Mouse (Mus musculus): ENCODE measurements around the gene Gm7029. TPM values are rescaled to one million over a fixed set of nuclear protein-coding genes. Genes with fewer than 3 reads are reported as not detected.
A peak's percentile ranks its signal among the peaks of the same experiment; 100 is the strongest.

The Gm7029 gene
- polyA plus RNA-seq, 1 experiment from 2014 or later = not detected

DNA sequence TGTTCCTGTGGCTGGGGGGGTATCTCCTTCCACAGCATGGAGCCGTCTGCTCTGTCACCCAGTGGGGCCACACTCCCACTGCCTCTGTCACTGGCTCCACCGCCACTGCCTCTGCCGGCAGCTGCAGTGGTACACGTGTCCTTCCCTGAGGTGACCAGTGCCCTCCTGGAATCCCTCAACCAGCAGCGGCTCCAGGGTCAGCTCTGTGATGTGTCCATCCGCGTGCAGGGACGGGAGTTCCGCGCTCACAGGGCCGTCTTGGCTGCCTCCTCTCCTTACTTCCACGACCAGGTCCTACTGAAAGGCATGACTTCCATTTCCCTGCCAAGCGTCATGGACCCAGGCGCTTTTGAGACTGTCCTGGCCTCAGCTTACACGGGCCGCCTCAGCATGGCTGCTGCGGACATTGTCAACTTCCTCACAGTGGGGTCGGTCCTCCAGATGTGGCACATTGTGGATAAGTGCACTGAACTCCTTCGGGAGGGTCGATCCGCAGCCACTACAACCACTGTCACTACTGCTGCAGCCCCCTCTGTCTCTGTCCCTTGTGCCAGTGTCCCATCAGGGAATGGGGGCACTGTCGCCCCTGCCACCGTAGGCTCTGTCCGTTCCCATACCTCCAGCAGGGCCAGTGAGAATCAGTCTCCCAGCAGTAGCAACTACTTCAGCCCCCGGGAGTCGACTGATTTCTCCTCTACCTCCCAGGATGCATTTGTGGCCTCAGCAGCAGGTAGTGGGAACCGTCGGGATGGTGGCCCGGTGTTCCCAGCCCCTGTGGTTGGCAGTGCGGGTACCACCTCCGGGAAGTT is 43.4 kb downstream of the Gm7029 start:
- peak overlapping the region; percentile 67 for H3K4me2 ChIP-seq (replicated peaks)
- no peak overlapping the region for H3K27ac ChIP-seq
- no peaks in the 10 kb centered on the region for H3K27me3 ChIP-seq (replicated peaks)
- H3K4me1 ChIP-seq = peaks cover 38% of the 10 kb centered on the region
- H3K9me3 ChIP-seq = no peaks in the 10 kb centered on the region
- no peak for ATAC-seq (ENCODE audit: low FRiP score, low read depth)
- H3K4me3 ChIP-seq = peak overlapping the region; percentile 59
- H3K9ac ChIP-seq = peak overlapping the region; percentile 62; the same call in 1 of the 2 replicates
- peaks cover 34% of the 10 kb centered on the region for H3K36me3 ChIP-seq
- 76% methylated on average over 31 of the region's 31 CpGs for WGBS

DNA sequence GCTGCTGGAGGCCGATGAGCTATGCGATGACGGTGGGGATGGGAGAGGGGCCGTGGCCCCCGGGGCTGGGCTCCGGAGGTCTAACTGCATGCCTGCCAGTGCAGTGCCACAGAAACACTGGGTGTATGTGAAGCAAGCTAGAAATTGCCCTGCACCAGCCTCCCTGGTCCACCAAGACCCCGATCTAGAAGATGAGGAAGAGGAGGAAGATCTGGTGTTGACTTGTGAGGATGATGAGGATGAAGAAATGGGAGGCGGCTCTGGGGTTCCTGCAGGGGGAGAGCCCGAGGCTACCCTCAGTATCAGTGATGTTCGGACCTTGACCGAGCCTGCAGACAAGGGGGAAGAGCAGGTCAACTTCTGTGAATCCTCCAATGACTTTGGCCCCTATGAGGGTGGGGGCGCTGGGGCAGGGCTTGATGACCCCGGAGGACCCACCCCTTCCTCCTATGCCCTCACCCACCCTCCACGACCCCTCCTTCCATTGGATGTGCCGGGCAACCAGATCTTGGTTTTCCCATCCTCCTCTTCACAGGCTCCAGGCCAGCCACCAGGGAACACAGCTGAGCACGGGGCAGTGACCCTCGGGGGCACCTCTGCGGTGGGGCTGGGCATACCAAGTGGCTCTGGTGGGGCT is 44.1 kb downstream of the Gm7029 start:
- Histone ChIP-seq H3K27ac (no peak overlapping the region), H3K9me3 (no peaks in the 10 kb centered on the region), H3K4me2 (replicated peaks) (peak overlapping the region; percentile 88), H3K27me3 (replicated peaks) (no peaks in the 10 kb centered on the region), H3K4me1 (peaks cover 38% of the 10 kb centered on the region), H3K4me3 (no peak overlapping the region), H3K9ac (no peak overlapping the region), H3K36me3 (peaks cover 27% of the 10 kb centered on the region)
- WGBS = 89% methylated on average over 18 of the region's 18 CpGs
- ATAC-seq (ENCODE audit: low FRiP score, low read depth) = no peak

DNA sequence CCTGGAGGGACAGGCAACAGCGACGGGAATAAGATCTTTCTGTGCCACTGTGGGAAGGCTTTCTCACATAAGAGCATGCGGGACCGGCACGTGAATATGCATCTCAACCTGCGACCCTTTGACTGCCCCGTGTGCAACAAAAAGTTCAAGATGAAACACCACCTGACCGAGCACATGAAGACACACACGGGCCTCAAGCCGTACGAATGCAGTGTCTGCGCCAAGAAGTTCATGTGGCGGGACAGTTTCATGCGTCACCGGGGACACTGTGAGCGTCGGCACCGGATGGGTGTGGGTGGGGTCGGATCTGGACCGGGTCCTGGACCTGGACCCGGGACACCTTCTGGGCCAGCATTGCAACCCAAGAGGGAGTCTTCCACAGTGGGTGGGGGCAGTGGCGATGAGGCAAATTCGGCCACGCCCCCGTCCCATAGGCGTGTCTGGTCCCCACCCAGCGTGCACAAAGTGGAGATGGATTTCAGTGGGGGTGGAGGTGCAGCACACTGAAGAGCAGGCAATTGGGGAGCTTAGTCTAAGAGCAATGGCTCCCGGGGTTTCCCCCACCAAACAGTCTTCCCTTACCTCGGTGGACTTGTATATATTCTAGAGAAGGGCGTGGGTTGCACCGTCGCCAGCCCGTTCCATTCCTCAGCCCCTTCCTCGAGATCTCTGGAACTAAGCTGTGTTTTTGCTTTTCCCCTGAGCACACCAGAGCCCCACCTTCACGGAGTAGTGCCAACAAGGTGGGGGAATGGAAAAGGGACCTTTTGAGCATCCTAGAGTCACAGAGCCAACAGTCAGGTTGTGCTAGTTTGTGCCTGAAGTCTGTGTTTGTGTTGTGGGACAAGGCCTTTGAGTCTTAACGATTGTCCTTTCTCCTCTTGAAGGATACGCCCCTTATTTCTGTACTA is 44.9 kb downstream of the Gm7029 start:
- H3K27me3 ChIP-seq (replicated peaks) = no peaks in the 10 kb centered on the region
- no peak overlapping the region for H3K9ac ChIP-seq
- ATAC-seq (ENCODE audit: low FRiP score, low read depth) = no peak
- H3K9me3 ChIP-seq = no peaks in the 10 kb centered on the region
- H3K4me2 ChIP-seq (replicated peaks) = peak overlapping the region; percentile 88
- no peak overlapping the region for H3K4me3 ChIP-seq
- peaks cover 20% of the 10 kb centered on the region for H3K36me3 ChIP-seq
- WGBS = 64% methylated on average over 37 of the region's 37 CpGs
- no peak overlapping the region for H3K27ac ChIP-seq
- H3K4me1 ChIP-seq = peaks cover 38% of the 10 kb centered on the region

DNA sequence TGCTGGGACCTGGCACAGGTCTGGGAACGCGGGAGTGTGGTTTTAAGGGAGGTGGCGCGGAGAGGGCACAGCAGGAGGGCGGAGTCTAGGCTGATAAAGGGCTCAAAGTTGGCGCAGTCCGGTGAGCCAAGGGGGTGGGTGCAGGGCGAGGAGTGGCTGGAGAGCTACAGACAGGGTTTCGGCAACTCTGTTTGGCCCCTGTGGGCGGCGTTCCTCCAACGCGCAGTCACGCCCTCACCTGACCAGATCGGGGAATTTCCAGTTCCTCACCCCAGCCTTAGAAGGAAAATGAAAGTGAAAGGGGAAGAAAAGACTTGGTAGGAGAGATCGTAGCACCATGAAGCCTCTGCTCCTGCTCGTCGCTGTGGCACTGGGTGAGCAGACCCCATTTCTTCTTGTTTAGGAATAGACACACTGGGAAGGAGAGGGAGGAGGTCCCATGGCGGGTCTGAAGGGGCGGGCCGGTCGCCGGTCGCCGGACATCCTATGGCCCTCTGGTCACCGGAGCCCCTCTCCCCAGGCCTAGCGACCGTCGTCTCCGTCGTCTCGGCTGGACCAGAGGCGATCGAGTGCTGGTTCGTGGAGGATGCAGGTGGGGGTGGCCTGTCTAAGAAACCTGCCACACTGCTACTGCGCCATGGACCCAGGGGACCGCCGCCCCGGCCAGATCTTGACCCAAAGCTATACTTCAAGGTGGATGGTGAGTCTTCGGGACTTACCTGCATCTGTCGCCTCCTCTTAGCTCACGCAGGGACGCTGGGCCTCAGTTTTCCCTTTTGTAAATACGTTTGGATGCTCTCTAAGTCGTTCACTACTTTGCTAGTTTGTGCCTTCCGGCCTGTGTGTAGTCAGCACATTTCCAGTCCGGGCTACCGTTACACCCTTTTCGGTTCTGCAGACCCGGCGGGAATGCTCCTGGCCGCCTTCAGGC is 46.0 kb downstream of the Gm7029 start:
- no peak for ATAC-seq (ENCODE audit: low FRiP score, low read depth)
- H3K9ac ChIP-seq = peak overlapping the region; percentile 67
- H3K36me3 ChIP-seq = peaks cover 10% of the 10 kb centered on the region
- peak overlapping the region; percentile 49 for H3K4me3 ChIP-seq
- H3K9me3 ChIP-seq = no peaks in the 10 kb centered on the region
- H3K4me1 ChIP-seq = peaks cover 35% of the 10 kb centered on the region
- H3K27ac ChIP-seq = 0 out of 2 replicates have a peak overlapping the region, but pooled peaks have one; percentile 27
- H3K27me3 ChIP-seq (replicated peaks) = no peaks in the 10 kb centered on the region
- WGBS = under 1% methylated on average over 52 of the region's 52 CpGs
- H3K4me2 ChIP-seq (replicated peaks) = peak overlapping the region; percentile 88

DNA sequence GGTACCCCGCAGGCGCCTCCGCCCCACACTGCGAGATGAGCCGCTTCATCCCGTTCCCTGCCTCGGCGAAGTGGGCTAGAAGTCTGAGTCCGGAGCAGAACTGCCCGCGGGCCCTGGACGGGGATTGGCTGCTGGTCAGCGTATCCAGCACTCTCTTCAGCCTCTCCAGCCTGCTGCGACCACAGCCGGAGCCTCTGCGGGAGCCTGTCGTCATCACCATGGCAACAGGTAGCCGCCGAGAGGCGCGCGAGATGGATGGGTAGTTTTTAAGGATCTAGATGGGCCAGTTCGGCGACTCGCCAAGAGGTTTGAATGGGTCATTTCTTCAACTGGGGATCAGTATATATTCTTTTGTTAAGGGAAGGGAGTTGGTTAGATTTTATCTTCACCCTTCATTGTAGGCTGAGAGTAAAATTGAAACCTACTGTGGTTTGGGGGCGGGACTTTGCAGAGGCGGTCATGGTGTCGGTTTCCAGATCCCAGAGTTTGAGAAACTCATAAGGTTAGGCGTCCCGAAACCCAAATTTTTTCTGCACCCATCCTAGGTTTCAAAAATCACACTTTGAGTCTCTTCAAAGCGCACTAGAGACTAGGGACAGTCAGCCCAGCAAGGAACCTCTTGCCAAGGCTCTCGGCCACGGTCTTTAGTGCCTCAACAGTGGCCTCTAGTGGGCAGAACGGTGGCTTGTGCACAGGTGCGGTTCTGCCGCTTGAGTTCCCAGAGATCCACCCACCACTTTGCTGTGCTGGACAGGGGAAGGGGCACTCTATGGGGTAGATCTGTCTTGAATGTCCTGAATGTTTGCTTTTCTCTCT is 46.9 kb downstream of the Gm7029 start:
- ATAC-seq (ENCODE audit: low FRiP score, low read depth) = peak; percentile 22; the same call in 1 of the 2 replicates
- Histone ChIP-seq H3K4me1 (peaks cover 29% of the 10 kb centered on the region), H3K4me3 (peak overlapping the region; percentile 49), H3K27ac (0 out of 2 replicates have a peak overlapping the region, but pooled peaks have one; percentile 27), H3K4me2 (replicated peaks) (peak overlapping the region; percentile 88), H3K9ac (peak overlapping the region; percentile 67), H3K27me3 (replicated peaks) (no peaks in the 10 kb centered on the region), H3K9me3 (no peaks in the 10 kb centered on the region), H3K36me3 (peaks cover 8% of the 10 kb centered on the region; the same call in 1 of the 2 replicates)
- under 1% methylated on average over 36 of the region's 36 CpGs for WGBS

DNA sequence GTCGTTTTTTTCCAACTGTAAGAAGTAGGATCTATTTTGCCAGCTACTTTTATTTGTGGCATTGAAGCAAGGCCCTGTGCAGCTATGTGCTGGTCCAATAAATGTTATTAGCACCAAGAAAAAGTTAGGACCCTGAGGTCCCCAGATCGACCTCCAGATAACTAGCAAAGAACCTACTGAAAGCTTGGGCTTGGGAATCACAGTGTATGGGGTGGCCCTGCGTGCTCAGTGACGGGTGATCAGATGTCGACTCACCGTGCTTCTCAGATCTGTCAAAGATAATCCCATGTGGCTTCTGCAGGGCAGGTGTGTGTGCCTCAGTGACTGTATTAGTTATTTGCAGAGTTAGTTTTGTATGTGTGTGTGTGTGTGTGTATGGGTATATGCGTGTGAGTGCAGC is 47.7 kb downstream of the Gm7029 start:
- peaks cover 29% of the 10 kb centered on the region for H3K4me1 ChIP-seq
- no peak for ATAC-seq (ENCODE audit: low FRiP score, low read depth)
- H3K9me3 ChIP-seq = no peaks in the 10 kb centered on the region
- H3K36me3 ChIP-seq = peaks cover 15% of the 10 kb centered on the region; the same call in 1 of the 2 replicates
- H3K4me2 ChIP-seq (replicated peaks) = 0 out of 2 replicates have a peak overlapping the region, but pooled peaks have one; percentile 88
- no peak overlapping the region for H3K27ac ChIP-seq
- H3K27me3 ChIP-seq (replicated peaks) = no peaks in the 10 kb centered on the region
- 92% methylated on average over 7 of the region's 7 CpGs for WGBS
- H3K9ac ChIP-seq = no peak overlapping the region
- no peak overlapping the region for H3K4me3 ChIP-seq

Small RNAs within 50 kb of the gene (microRNA-seq; reads per million reads assigned to microRNA genes)
- not detected for gene Gm27740

Other genes with a start within 250 kb of the Gm7029 start
- gene Zfp414, start 244.7 kb upstream of the Gm7029 start, polyA plus RNA-seq (2016; fragmentation: Nextera tagmentation; extraction: Ambion mirVana) = 43.8 and 50.5 TPM in 2 replicates
- 0.87 TPM in 2 replicates for gene Pram1, start 235.8 kb upstream of the Gm7029 start, polyA plus RNA-seq (2016; fragmentation: Nextera tagmentation; extraction: Ambion mirVana)
- gene Hnrnpm, start 187.0 kb upstream of the Gm7029 start, polyA plus RNA-seq (2016; fragmentation: Nextera tagmentation; extraction: Ambion mirVana) = 369 and 408 TPM in 2 replicates
- 55.7 and 61.1 TPM in 2 replicates for gene March2, start 155.2 kb upstream of the Gm7029 start, polyA plus RNA-seq (2016; fragmentation: Nextera tagmentation; extraction: Ambion mirVana)
- 412 and 463 TPM in 2 replicates for gene Rab11b, start 113.3 kb upstream of the Gm7029 start, polyA plus RNA-seq (2016; fragmentation: Nextera tagmentation; extraction: Ambion mirVana)
- gene Angptl4, start 92.0 kb upstream of the Gm7029 start, polyA plus RNA-seq (2016; fragmentation: Nextera tagmentation; extraction: Ambion mirVana) = 17.7 TPM in 2 replicates
- gene Kank3, start 63.3 kb upstream of the Gm7029 start, polyA plus RNA-seq (2016; fragmentation: Nextera tagmentation; extraction: Ambion mirVana) = 31.5 and 32.3 TPM in 2 replicates
- gene Rps28, start 49.3 kb upstream of the Gm7029 start, polyA plus RNA-seq (2016; fragmentation: Nextera tagmentation; extraction: Ambion mirVana) = 672 and 679 TPM in 2 replicates
- gene Ndufa7, start 49.3 kb upstream of the Gm7029 start, polyA plus RNA-seq (2016; fragmentation: Nextera tagmentation; extraction: Ambion mirVana) = 458 and 461 TPM in 2 replicates
- gene Cd320, start 30.7 kb upstream of the Gm7029 start, polyA plus RNA-seq (2016; fragmentation: Nextera tagmentation; extraction: Ambion mirVana) = 59.3 and 61.8 TPM in 2 replicates
- 2.6 and 4.1 TPM in 2 replicates for gene Kifc1, start 16.8 kb downstream of the Gm7029 start, polyA plus RNA-seq (2016; fragmentation: Nextera tagmentation; extraction: Ambion mirVana)
- gene Platr17, start 31.3 kb downstream of the Gm7029 start, polyA plus RNA-seq (2016; fragmentation: Nextera tagmentation; extraction: Ambion mirVana) = not detected in 2 replicates
- 60.3 and 62.1 TPM in 2 replicates for gene Daxx, start 35.6 kb downstream of the Gm7029 start, polyA plus RNA-seq (2016; fragmentation: Nextera tagmentation; extraction: Ambion mirVana)
- 23.6 and 23.9 TPM in 2 replicates for gene Tapbp, start 42.1 kb downstream of the Gm7029 start, polyA plus RNA-seq (2016; fragmentation: Nextera tagmentation; extraction: Ambion mirVana)
- 21.9 and 24.1 TPM in 2 replicates for gene Zbtb22, start 42.1 kb downstream of the Gm7029 start, polyA plus RNA-seq (2016; fragmentation: Nextera tagmentation; extraction: Ambion mirVana)
- gene Rgl2, start 55.7 kb downstream of the Gm7029 start, polyA plus RNA-seq (2016; fragmentation: Nextera tagmentation; extraction: Ambion mirVana) = 64.3 and 68.1 TPM in 2 replicates
- gene Pfdn6, start 66.5 kb downstream of the Gm7029 start, polyA plus RNA-seq (2016; fragmentation: Nextera tagmentation; extraction: Ambion mirVana) = 184 and 191 TPM in 2 replicates
- gene Wdr46, start 66.8 kb downstream of the Gm7029 start, polyA plus RNA-seq (2016; fragmentation: Nextera tagmentation; extraction: Ambion mirVana) = 38.4 and 39.7 TPM in 2 replicates
- gene B3galt4, start 77.7 kb downstream of the Gm7029 start, polyA plus RNA-seq (2016; fragmentation: Nextera tagmentation; extraction: Ambion mirVana) = 7.9 and 8.3 TPM in 2 replicates
- gene Vps52, start 82.0 kb downstream of the Gm7029 start, polyA plus RNA-seq (2016; fragmentation: Nextera tagmentation; extraction: Ambion mirVana) = 66.0 and 66.5 TPM in 2 replicates
- 914 and 923 TPM in 2 replicates for gene Rps18, start 82.2 kb downstream of the Gm7029 start, polyA plus RNA-seq (2016; fragmentation: Nextera tagmentation; extraction: Ambion mirVana)
- gene H2-K1, start 126.5 kb downstream of the Gm7029 start, polyA plus RNA-seq (2016; fragmentation: Nextera tagmentation; extraction: Ambion mirVana) = 15.2 and 16.8 TPM in 2 replicates
- gene Ring1, start 150.8 kb downstream of the Gm7029 start, polyA plus RNA-seq (2016; fragmentation: Nextera tagmentation; extraction: Ambion mirVana) = 25.9 and 30.7 TPM in 2 replicates
- gene H2-Ke6, start 154.2 kb downstream of the Gm7029 start, polyA plus RNA-seq (2016; fragmentation: Nextera tagmentation; extraction: Ambion mirVana) = 61.3 and 70.6 TPM in 2 replicates
- gene Slc39a7, start 157.8 kb downstream of the Gm7029 start, polyA plus RNA-seq (2016; fragmentation: Nextera tagmentation; extraction: Ambion mirVana) = 172 and 173 TPM in 2 replicates
- 65.2 and 69.1 TPM in 2 replicates for gene Rxrb, start 158.0 kb downstream of the Gm7029 start, polyA plus RNA-seq (2016; fragmentation: Nextera tagmentation; extraction: Ambion mirVana)
- gene Col11a2, start 165.6 kb downstream of the Gm7029 start, polyA plus RNA-seq (2016; fragmentation: Nextera tagmentation; extraction: Ambion mirVana) = 5.7 and 6.3 TPM in 2 replicates
- gene H2-Oa, start 218.5 kb downstream of the Gm7029 start, polyA plus RNA-seq (2016; fragmentation: Nextera tagmentation; extraction: Ambion mirVana) = 0.44 and 0.50 TPM in 2 replicates
- 12.3 and 15.0 TPM in 2 replicates for gene H2-DMa, start 245.7 kb downstream of the Gm7029 start, polyA plus RNA-seq (2016; fragmentation: Nextera tagmentation; extraction: Ambion mirVana)
- gene Brd2, start 248.8 kb downstream of the Gm7029 start, polyA plus RNA-seq (2016; fragmentation: Nextera tagmentation; extraction: Ambion mirVana) = 135 and 141 TPM in 2 replicates

All from neural tube, embryonic 12.5 days (tissue).